Mouse (Mus musculus) lung, postnatal 0 days (tissue): ENCODE data around the gene Psmf1.

ENCODE experiments used
- CTCF ChIP-seq: IDR thresholded peaks from 2 replicates; pipeline ENCODE4 v1.5.1; 2016; ENCODE audit warnings: antibody characterized with exemption, mild to moderate bottlenecking
- EP300 ChIP-seq: IDR thresholded peaks from 2 replicates; pipeline ENCODE4 v1.6.1; 2016; ENCODE audit warnings: antibody characterized with exemption, mild to moderate bottlenecking, control low read depth

- TF ChIP-seq EP300: no peak
- no peak for TF ChIP-seq CTCF
Measured at GRCm38 (mm10) chr2:151777366-151777765, 33.4 kb upstream of the Psmf1 start.
